Mouse (Mus musculus): ENCODE results near the gene Ube2u.
"Not testable (repeated sequence)": the region's sequence is repeated elsewhere in the genome, so short reads cannot be mapped to it uniquely, and the experiment has no call there.

Gene Ube2u

GRCm38 (mm10) chr4:100478592-100479321 is at the start of gene Ube2u:
Gene Ube2u (plus strand): TSS chr4:100478849.
- DNase-seq (ENCODE audit: low spot score in 2 of 2), result peak; percentile 3 to 34

GRCm38 (mm10) chr4:100429371-100429900 is 49.2 kb upstream of the Ube2u start:
- DNase-seq (ENCODE audit: low spot score in 2 of 2), result no peak

- DNase-seq (ENCODE audit: low spot score in 2 of 2), result no peak
These were observed 43.1 kb upstream of the Ube2u start for GRCm38 (mm10) chr4:100435281-100436168.

- no peak for DNase-seq (ENCODE audit: low spot score in 2 of 2)
These were observed 42.5 kb upstream of the Ube2u start for GRCm38 (mm10) chr4:100436169-100436547.

- no peak for DNase-seq (ENCODE audit: low spot score in 2 of 2)
These were observed 31.8 kb upstream of the Ube2u start for GRCm38 (mm10) chr4:100446897-100447296.

- no peak for DNase-seq (ENCODE audit: low spot score in 2 of 2)
These were observed 16.0 kb upstream of the Ube2u start for GRCm38 (mm10) chr4:100462493-100463120.

- DNase-seq (ENCODE audit: low spot score in 2 of 2), result no peak
These were observed 9.8 kb downstream of the Ube2u start for GRCm38 (mm10) chr4:100488447-100488846.

- no peak for DNase-seq (ENCODE audit: low spot score in 2 of 2)
These were observed 16.5 kb downstream of the Ube2u start for GRCm38 (mm10) chr4:100495176-100495575.

- DNase-seq (ENCODE audit: low spot score in 2 of 2), result no peak
These were observed 17.9 kb downstream of the Ube2u start for GRCm38 (mm10) chr4:100496521-100496920.

GRCm38 (mm10) chr4:100498192-100498591 is 19.5 kb downstream of the Ube2u start:
- DNase-seq (ENCODE audit: low spot score in 2 of 2), result peak; percentile 1 to 3

- not testable (repeated sequence) for DNase-seq (ENCODE audit: low spot score in 2 of 2)
These were observed 20.5 kb downstream of the Ube2u start for GRCm38 (mm10) chr4:100499037-100499601.

- DNase-seq (ENCODE audit: low spot score in 2 of 2), result no peak
These were observed 24.7 kb downstream of the Ube2u start for GRCm38 (mm10) chr4:100503337-100503736.

- DNase-seq (ENCODE audit: low spot score in 2 of 2), result no peak
These were observed 39.0 kb downstream of the Ube2u start for GRCm38 (mm10) chr4:100517646-100518045.

GRCm38 (mm10) chr4:100522534-100522933 is 43.9 kb downstream of the Ube2u start:
- no peak for DNase-seq (ENCODE audit: low spot score in 2 of 2)

GRCm38 (mm10) chr4:100524741-100525140 is 46.1 kb downstream of the Ube2u start:
- DNase-seq (ENCODE audit: low spot score in 2 of 2), result no peak

GRCm38 (mm10) chr4:100526296-100526695 is 47.6 kb downstream of the Ube2u start:
- no peak for DNase-seq (ENCODE audit: low spot score in 2 of 2)

GRCm38 (mm10) chr4:100527086-100527485 is 48.4 kb downstream of the Ube2u start:
- no peak for DNase-seq (ENCODE audit: low spot score in 2 of 2)

GRCm38 (mm10) chr4:100527554-100528001 is 48.9 kb downstream of the Ube2u start:
- no peak for DNase-seq (ENCODE audit: low spot score in 2 of 2)

GRCm38 (mm10) chr4:100533607-100534006 is 55.0 kb downstream of the Ube2u start:
- DNase-seq (ENCODE audit: low spot score in 2 of 2), result no peak

- no peak for DNase-seq (ENCODE audit: low spot score in 2 of 2)
These were observed 56.3 kb downstream of the Ube2u start for GRCm38 (mm10) chr4:100534946-100535345.

- peak; percentile 15 to 61 for DNase-seq (ENCODE audit: low spot score in 2 of 2)
These were observed 59.2 kb downstream of the Ube2u start for GRCm38 (mm10) chr4:100537898-100538297.

- no peak for DNase-seq (ENCODE audit: low spot score in 2 of 2)
These were observed 60.8 kb downstream of the Ube2u start for GRCm38 (mm10) chr4:100539483-100539882.
